Mouse (Mus musculus) embryonic facial prominence, embryonic 14.5 days (tissue): ENCODE results near the gene Ccnd3. TPM values are rescaled to one million over a fixed set of nuclear protein-coding genes. Genes with fewer than 3 reads are reported as not detected.

Experiments
- ATAC-seq: fragments of 200-750 bp; cut with Nextera tagmentation; 2 replicates; pipeline ENCODE4 v1.8.0; 2017; ENCODE audit warnings: low read depth, moderate number of reproducible peaks, moderate TSS enrichment
- DNase-seq: peaks from one replicate; pipeline ENCODE4 v3.0.0-alpha.2; 2015; ENCODE audit warnings: low spot score
- H3K27ac ChIP-seq: fragments of 300-500 bp; sonication (generic); replicated peaks from 2 replicates; pipeline ENCODE4 v1.5.1; 2014; ENCODE audit warnings: low read depth, mild to moderate bottlenecking, low read length, moderate library complexity
- H3K27me3 ChIP-seq: fragments of 300-500 bp; sonication (generic); replicated peaks from 2 replicates; pipeline ENCODE4 v1.6.1; 2014; ENCODE audit warnings: low read length; ENCODE audit not compliant: control insufficient read depth, insufficient read depth
- H3K36me3 ChIP-seq: fragments of 300-500 bp; sonication (generic); 2 replicates; pipeline ENCODE4 v1.6.1; 2014; ENCODE audit warnings: low read length, mixed read lengths; ENCODE audit not compliant: control insufficient read depth, insufficient read depth
- H3K4me1 ChIP-seq: fragments of 300-500 bp; sonication (generic); 2 replicates; pipeline ENCODE4 v1.6.1; 2014; ENCODE audit warnings: antibody characterized with exemption, low read length; ENCODE audit not compliant: control insufficient read depth, insufficient read depth
- H3K4me2 ChIP-seq: fragments of 300-500 bp; sonication (generic); 2 replicates; pipeline ENCODE4 v1.6.1; 2014; ENCODE audit warnings: low read depth, mild to moderate bottlenecking, low read length, moderate library complexity, mixed read lengths
- H3K4me3 ChIP-seq: fragments of 300-500 bp; sonication (generic); 2 replicates; pipeline ENCODE4 v1.5.1; 2014; ENCODE audit warnings: low read depth, mild to moderate bottlenecking, low read length
- H3K9ac ChIP-seq: fragments of 300-500 bp; sonication (generic); 2 replicates; pipeline ENCODE4 v1.6.1; 2014; ENCODE audit warnings: low read depth, mild to moderate bottlenecking, low read length, moderate library complexity, mixed read lengths
- H3K9me3 ChIP-seq: fragments of 300-500 bp; sonication (generic); 2 replicates; pipeline ENCODE4 v1.6.1; 2016; ENCODE audit warnings: low read length; ENCODE audit not compliant: control insufficient read depth
- WGBS: fragments of 180-500 bp; shearing (Covaris S2); extraction: QIAGEN DNeasy Blood & Tissue Kit; methylation state at CpG from one replicate; pipeline ENCODE4 v1.1.7; 2014; 5-methylcytosine and 5-hydroxymethylcytosine counted together
- polyA plus RNA-seq: library from polyadenylated mRNA; unstranded; fragments of >200 nt; fragmentation: Nextera tagmentation; extraction: Ambion mirVana; gene quantifications from 2 replicates; pipeline ENCODE4 v1.2.1, GENCODE M21; 2014

Gene Ccnd3
- polyA plus RNA-seq, 1 experiment from 2014 or later = 519 TPM

- no peaks in the 10 kb centered on the region; the same call in 1 of the 2 replicates for H3K4me1 ChIP-seq
- no peak for ATAC-seq
- H3K4me2 ChIP-seq = no peak overlapping the region
- H3K36me3 ChIP-seq = no peaks in the 10 kb centered on the region; the same call in 1 of the 2 replicates
- no peak overlapping the region for H3K27ac ChIP-seq
- no peak for DNase-seq
- no peaks in the 10 kb centered on the region for H3K27me3 ChIP-seq
- no peak overlapping the region for H3K4me3 ChIP-seq
- no peak overlapping the region for H3K9ac ChIP-seq
- 88% methylated on average over 3 of the region's 3 CpGs for WGBS
- no peaks in the 10 kb centered on the region for H3K9me3 ChIP-seq
Measured at GRCm38 (mm10) chr17:47591073-47591472, 86.2 kb downstream of the Ccnd3 start.

- WGBS = under 1% methylated on average over 35 of the region's 63 CpGs
Measured at GRCm38 (mm10) chr17:47593215-47593853, 88.5 kb downstream of the Ccnd3 start.

GRCm38 (mm10) chr17:47593854-47594182 lies 89.0 kb downstream of the Ccnd3 start:
- ATAC-seq (no peak), DNase-seq (no peak)
- peak overlapping the region; percentile 95 for H3K9ac ChIP-seq
- peak overlapping the region; percentile 90 for H3K4me2 ChIP-seq
- H3K36me3 ChIP-seq = peaks cover 22% of the 10 kb centered on the region
- peaks cover 16% of the 10 kb centered on the region for H3K4me1 ChIP-seq
- H3K9me3 ChIP-seq = no peaks in the 10 kb centered on the region
- H3K27me3 ChIP-seq = no peaks in the 10 kb centered on the region
- WGBS = 0% methylated on average over 13 of the region's 13 CpGs
- peak overlapping the region; percentile 99 for H3K27ac ChIP-seq
- H3K4me3 ChIP-seq = peak overlapping the region; percentile 93

More at GRCm38 (mm10) chr17:47593215-47593853, 88.5 kb downstream of the Ccnd3 start:
- H3K4me1 ChIP-seq = peaks cover 16% of the 10 kb centered on the region
- H3K4me3 ChIP-seq = peak overlapping the region; percentile 93
- DNase-seq = peak; percentile 98
- H3K9me3 ChIP-seq = no peaks in the 10 kb centered on the region
- peaks cover 18% of the 10 kb centered on the region for H3K36me3 ChIP-seq
- peak; percentile 79 for ATAC-seq
- H3K27ac ChIP-seq = peak overlapping the region; percentile 99
- peak overlapping the region; percentile 90 for H3K4me2 ChIP-seq
- H3K9ac ChIP-seq = peak overlapping the region; percentile 95
- no peaks in the 10 kb centered on the region for H3K27me3 ChIP-seq

GRCm38 (mm10) chr17:47594183-47594968 lies 89.5 kb downstream of the Ccnd3 start:
- H3K9ac ChIP-seq = peak overlapping the region; percentile 95
- under 1% methylated on average over 34 of the region's 43 CpGs for WGBS
- no peaks in the 10 kb centered on the region for H3K27me3 ChIP-seq
- H3K4me3 ChIP-seq = peak overlapping the region; percentile 93
- H3K27ac ChIP-seq = peak overlapping the region; percentile 99
- ATAC-seq (no peak; the same call in 1 of the 2 replicates), DNase-seq (peak; percentile 46)
- H3K4me1 ChIP-seq = peaks cover 16% of the 10 kb centered on the region
- H3K4me2 ChIP-seq = peak overlapping the region; percentile 90
- peaks cover 27% of the 10 kb centered on the region for H3K36me3 ChIP-seq
- H3K9me3 ChIP-seq = no peaks in the 10 kb centered on the region

GRCm38 (mm10) chr17:47594969-47595247 lies 90.1 kb downstream of the Ccnd3 start:
- ATAC-seq (no peak), DNase-seq (no peak)
- Histone ChIP-seq H3K9ac (peak overlapping the region; percentile 95), H3K27ac (peak overlapping the region; percentile 99), H3K4me2 (peak overlapping the region; percentile 90), H3K36me3 (peaks cover 31% of the 10 kb centered on the region), H3K4me1 (peaks cover 16% of the 10 kb centered on the region), H3K27me3 (no peaks in the 10 kb centered on the region), H3K9me3 (no peaks in the 10 kb centered on the region), H3K4me3 (peak overlapping the region; percentile 93)
- 0% methylated on average over 5 of the region's 9 CpGs for WGBS

GRCm38 (mm10) chr17:47595248-47596161 lies 90.7 kb downstream of the Ccnd3 start:
- under 1% methylated on average over 21 of the region's 21 CpGs for WGBS
- H3K27ac ChIP-seq = peak overlapping the region; percentile 99

GRCm38 (mm10) chr17:47596162-47596838 lies 91.4 kb downstream of the Ccnd3 start:
- peak overlapping the region; percentile 95 for H3K9ac ChIP-seq
- H3K27me3 ChIP-seq = no peaks in the 10 kb centered on the region
- H3K4me2 ChIP-seq = peak overlapping the region; percentile 90
- H3K27ac ChIP-seq = peak overlapping the region; percentile 99
- peaks cover 45% of the 10 kb centered on the region for H3K36me3 ChIP-seq
- ATAC-seq (peak; percentile 2; the same call in 1 of the 2 replicates), DNase-seq (no peak)
- peak overlapping the region; percentile 93 for H3K4me3 ChIP-seq
- peaks cover 16% of the 10 kb centered on the region for H3K4me1 ChIP-seq
- WGBS = 18% methylated on average over 6 of the region's 6 CpGs
- no peaks in the 10 kb centered on the region for H3K9me3 ChIP-seq

More at GRCm38 (mm10) chr17:47595248-47596161, 90.7 kb downstream of the Ccnd3 start:
- peak overlapping the region; percentile 95 for H3K9ac ChIP-seq
- no peaks in the 10 kb centered on the region for H3K27me3 ChIP-seq
- H3K4me3 ChIP-seq = peak overlapping the region; percentile 93
- ATAC-seq = peak; percentile 79
- peak overlapping the region; percentile 90 for H3K4me2 ChIP-seq
- DNase-seq = peak; percentile 97
- H3K36me3 ChIP-seq = peaks cover 37% of the 10 kb centered on the region
- no peaks in the 10 kb centered on the region for H3K9me3 ChIP-seq
- peaks cover 16% of the 10 kb centered on the region for H3K4me1 ChIP-seq

GRCm38 (mm10) chr17:47596839-47597164 lies 92.0 kb downstream of the Ccnd3 start:
- peaks cover 50% of the 10 kb centered on the region for H3K36me3 ChIP-seq
- H3K4me2 ChIP-seq = peak overlapping the region; percentile 90
- no peak for ATAC-seq
- H3K9me3 ChIP-seq = no peaks in the 10 kb centered on the region
- no peaks in the 10 kb centered on the region for H3K27me3 ChIP-seq
- peak overlapping the region; percentile 95 for H3K9ac ChIP-seq
- WGBS = 47% methylated on average over 5 of the region's 5 CpGs
- peaks cover 16% of the 10 kb centered on the region for H3K4me1 ChIP-seq
- H3K27ac ChIP-seq = peak overlapping the region; percentile 99
- no peak for DNase-seq
- peak overlapping the region; percentile 93 for H3K4me3 ChIP-seq
